Mouse (Mus musculus) T-helper 2 cell (primary cell): ENCODE data around the gene Olfr272.

Experiments used
- in situ Hi-C: fragments of 300-600 bp; cut with MboI, MseI; formaldehyde crosslinking; loops from one replicate; pipeline ENCODE4 v1.15.1; 2025; ENCODE audit warnings: high pct_unique_total_duplicates

Gene Olfr272

GRCm38 (mm10) chr4:52919078-52919477 lies at the start of gene Olfr272:
Olfr272 (minus strand) TSS chr4:52919178.
- in situ Hi-C loops, result no loop called here

- in situ Hi-C loops, result no loop called here
Measured at GRCm38 (mm10) chr4:52964247-52964646, 45.3 kb upstream of the Olfr272 start, which contains the start of gene Olfr270. Olfr270 (plus strand) TSS chr4:52964547.

GRCm38 (mm10) chr4:52958693-52959092 lies 39.7 kb upstream of the Olfr272 start:
- in situ Hi-C loops, result no loop called here

- in situ Hi-C loops, result no loop called here
Measured at GRCm38 (mm10) chr4:52949005-52949404, 30.0 kb upstream of the Olfr272 start.

GRCm38 (mm10) chr4:52946665-52947064 lies 27.7 kb upstream of the Olfr272 start:
- in situ Hi-C loops, result no loop called here

GRCm38 (mm10) chr4:52930480-52930879 lies 11.5 kb upstream of the Olfr272 start:
- in situ Hi-C loops, result no loop called here

- in situ Hi-C loops, result no loop called here
Measured at GRCm38 (mm10) chr4:52917311-52917688, 1.7 kb downstream of the Olfr272 start.

GRCm38 (mm10) chr4:52916659-52917310 lies 2.2 kb downstream of the Olfr272 start:
- in situ Hi-C loops, result no loop called here

GRCm38 (mm10) chr4:52912409-52912808 lies 6.6 kb downstream of the Olfr272 start:
- in situ Hi-C loops, result no loop called here

- in situ Hi-C loops, result no loop called here
Measured at GRCm38 (mm10) chr4:52909542-52909941, 9.4 kb downstream of the Olfr272 start.

GRCm38 (mm10) chr4:52864156-52864555 lies 54.8 kb downstream of the Olfr272 start:
- in situ Hi-C loops, result no loop called here
